Mouse (Mus musculus) NIH3T3 (cell line): ENCODE data around the gene Csf2rb.
"Not testable (repeated sequence)": the region's sequence is repeated elsewhere in the genome, so short reads cannot be mapped to it uniquely, and the experiment has no call there.

ENCODE experiments used
- DNase-seq: peaks from one replicate; pipeline ENCODE4 v3.0.0-alpha.2; 2012; ENCODE audit warnings: low read depth

The Csf2rb gene

DNA sequence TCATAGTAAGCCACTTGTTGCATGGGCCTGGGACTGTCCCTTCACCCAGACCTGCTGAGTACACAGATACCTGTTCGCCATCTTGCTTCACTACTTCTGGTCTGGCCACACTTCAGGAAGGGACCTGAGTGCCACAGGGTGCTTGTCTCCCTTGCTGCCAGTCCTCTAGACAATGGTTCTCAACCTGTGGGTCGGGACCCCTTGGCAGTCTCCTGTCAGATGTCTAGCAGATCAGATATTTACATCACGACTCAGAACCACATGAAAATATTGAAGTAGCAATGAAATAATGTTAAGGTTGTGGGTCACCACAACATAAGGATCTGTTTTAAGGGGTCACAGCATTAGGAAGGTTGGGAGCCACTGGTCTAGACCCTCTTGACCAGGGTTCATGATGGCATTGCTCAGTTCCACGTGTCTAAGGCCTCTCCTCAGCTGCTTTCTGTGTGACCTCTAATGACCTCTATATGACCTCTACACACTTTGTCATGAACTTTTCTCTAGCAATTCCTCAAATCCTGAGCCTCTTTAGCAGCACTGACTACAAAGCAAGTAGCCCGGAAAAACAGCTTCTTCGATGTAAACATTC is 2.3 kb downstream of the Csf2rb start:
- not testable (repeated sequence) for DNase-seq

DNA sequence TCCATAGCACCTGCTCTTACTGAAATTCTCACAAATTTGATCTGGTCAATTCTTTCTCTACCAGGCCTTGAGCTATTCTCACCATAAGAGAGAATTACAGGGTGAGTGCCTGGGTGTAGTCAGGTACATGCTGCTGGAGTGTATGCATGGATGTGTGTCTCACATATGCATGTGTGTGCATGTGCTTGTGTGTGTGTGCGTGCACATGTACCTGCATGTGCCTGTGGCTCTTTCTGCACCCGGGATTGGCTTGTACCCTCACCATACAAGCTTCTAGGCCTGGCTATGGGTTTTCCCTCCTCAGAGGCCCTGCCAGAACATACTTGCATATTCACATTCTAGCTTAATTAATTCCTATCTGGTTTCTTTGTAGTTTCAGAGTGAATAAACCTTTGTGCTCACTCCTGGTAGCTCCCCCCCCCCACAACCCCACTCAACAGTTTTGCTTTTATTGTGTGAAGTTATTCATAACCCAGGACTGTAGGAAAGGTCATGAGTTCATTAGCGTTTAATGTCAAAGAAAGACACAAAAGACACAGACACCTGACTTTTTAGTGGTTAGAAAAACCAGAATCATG is 3.1 kb downstream of the Csf2rb start:
- DNase-seq, result no peak

DNA sequence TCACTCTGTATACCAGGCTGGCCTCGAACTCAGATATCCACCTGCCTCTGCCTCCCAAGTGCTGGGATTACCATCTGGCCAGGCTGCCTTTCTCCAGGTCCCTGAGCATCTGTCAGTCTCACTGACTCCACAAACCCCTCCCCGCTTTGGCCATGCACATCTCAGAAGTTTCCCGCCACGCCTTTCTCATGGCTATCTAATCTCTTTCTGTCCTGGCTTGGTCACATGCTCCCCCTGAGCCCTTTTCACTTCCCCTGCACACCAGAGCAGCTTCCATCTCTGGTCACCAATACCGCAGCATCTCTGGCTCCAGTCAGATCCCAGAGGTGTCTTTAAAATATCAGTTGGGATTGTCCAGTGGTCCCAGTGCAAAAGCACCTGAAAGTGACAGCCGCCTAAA is 4.4 kb downstream of the Csf2rb start:
- DNase-seq, result not testable (repeated sequence)

DNA sequence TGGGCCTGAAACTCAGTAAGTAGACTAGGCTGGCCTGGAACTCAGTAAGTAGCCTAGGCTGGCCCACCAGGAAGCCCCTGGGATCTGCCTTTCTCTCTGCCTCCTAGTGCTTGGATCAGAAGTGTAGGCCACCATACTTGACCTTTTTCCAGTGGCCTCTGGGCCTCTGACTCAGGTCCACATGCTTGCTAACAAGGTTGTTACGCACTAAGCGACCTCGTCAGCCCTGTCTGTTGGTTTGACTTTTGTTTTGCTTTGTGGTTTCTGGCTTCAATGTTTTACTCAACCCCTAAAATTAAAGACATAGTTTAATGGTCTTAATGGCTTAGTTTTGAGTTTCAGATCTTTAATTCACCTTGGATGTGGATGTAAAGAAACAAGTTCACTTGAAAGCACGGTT is 5.2 kb downstream of the Csf2rb start:
- peak; percentile 80 for DNase-seq

DNA sequence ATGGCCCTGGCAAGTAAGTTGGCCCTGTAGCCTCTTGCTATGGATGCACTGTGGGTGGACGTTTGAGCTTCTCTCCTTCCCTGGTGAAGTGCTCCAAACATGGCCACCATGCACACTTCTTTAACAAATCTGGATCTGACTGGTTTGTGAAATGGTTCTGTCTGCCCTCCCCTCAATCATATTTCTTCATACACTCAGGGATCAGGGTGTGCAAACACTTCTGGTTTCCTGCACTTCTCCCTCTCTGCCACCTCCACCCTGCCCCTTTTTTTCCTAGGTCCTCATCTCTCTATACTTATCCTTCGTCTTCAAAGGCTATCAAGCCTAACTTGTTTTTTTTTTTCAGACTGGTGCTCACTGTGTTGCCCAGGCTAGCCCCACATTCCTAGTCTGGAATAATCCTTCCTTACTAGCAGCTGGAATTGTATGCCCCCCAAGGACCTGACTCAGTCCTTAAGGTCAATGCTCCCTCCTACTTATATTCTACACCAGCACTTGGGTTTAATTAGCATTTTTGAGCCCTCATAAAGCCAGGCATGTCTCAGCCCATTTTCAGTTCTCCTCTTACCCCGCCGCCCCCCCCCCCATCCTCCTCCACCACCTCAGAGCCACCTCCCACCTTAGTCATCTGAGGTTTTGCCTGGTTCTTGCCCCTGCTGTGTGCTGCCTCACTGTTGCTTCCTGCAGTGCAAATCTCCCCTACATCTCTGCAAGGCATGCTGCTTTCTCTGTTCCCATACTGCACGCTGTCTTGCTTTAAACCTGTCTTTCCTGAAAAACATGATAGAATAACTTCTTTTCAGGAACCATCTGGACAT is 6.2 kb downstream of the Csf2rb start:
- no peak for DNase-seq

DNA sequence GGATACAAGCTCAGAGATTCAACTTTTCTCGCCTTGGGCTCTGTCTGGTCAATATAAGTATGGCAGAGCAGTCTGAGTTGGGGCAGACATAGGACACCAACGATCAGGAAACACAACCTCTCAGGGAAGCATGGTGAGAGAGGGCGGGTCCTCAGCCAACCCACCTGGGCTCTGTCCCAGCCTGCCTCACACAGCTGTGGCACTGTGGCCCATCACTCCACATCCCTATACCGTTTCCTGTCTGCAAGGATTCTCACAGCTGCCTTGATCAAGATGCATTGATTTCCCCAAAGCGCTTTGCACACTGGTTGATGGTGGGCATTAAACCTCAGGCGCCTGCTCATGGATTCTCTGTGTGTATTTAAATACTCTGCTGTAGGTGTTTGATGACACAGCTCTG is 7.4 kb downstream of the Csf2rb start:
- DNase-seq, result no peak

DNA sequence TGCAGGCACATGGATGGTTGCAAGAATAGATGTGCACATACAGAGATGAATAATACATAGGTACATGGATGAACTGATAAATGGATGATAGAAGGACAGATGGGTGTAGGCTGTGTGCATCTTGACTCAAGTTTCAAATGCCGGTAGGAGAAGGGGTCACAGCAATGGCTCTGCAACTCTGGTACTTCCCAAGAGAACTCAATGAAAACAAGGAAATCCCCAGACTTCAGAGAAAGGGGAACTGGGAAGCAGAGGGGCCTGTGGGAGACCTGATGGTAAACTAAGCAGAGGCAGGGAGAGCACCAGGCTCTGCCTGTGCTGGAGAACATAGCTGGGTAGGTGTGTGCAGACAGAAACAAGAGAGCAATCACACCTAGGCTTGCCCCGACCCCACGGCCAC is 8.8 kb downstream of the Csf2rb start:
- DNase-seq, result no peak

DNA sequence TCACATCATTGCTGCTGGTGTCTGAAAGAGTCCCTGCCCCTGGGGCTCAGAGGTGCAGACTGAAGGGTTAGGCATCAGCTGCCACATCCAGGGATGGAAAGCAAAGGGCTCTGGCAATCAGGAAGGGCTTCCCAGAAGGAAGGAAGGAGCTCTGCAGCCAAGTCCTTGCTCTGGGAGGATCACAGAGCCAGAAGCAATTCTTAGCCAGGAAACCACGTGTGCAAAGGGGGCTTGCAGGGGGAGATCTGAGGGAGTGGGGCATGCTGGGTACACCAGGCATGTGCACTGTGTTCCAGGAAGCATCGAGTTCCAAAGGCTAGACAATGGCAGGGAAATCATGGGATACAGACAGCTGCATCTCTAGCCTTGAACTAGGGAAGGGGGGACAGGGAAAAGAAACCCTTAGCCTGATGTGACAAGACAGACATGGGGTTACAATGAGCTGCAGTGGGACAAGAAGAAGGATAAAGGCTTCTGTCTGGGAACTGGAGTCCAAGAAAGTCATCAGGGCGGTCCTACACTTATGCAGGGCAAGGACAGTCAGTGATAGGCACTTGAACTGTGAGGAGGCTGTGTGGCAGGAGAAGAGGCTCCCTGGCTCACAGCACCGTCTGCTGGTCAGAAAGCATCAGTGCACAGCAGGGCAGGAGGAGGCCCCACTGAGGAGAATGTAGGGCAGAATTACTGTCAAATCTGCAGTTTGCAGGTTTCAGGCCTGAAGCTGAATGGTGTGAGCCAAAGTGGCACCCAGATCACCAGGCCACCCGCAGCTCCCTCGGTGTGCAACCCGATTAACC is 14.3 kb downstream of the Csf2rb start:
- DNase-seq, result peak; percentile 79

DNA sequence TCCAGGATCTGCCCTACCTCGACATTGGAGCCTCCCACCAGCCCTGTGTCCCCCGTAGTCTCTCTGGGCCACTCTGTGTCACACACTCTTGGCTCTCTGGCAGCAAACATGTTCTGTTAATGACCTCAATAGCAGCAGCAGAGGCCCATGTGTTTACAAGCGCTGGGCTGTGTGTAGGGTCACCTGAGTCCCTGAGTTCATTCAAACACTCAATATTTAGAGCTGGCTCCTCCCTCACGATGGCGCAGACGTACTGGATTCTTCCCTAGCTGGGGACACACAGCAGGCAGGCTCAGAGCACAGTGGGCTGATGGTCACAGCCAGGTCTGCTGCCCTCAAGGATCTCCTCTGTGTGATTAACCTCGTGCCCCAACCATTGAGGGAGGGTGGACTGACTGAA is 15.4 kb downstream of the Csf2rb start:
- not testable (repeated sequence) for DNase-seq

DNA sequence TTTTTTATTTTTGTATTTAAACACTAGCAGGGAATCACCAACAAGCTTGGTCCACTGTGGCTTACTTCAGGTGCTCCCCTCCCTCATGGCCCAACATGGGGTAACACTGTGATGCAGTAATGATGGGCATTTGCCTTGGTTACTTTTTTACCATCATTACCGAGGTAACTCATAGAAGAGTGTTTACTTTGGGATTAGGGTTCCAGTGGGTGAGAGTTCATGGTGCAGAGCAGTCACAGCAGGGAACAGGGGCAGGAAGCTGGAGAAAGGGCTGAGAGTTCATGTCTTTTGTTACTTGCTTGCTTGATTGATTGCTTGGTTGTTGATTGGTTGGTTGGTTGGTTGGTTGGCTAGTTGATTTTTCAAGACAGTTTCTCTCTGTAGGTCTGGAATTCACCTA is 18.1 kb downstream of the Csf2rb start:
- no peak for DNase-seq

DNA sequence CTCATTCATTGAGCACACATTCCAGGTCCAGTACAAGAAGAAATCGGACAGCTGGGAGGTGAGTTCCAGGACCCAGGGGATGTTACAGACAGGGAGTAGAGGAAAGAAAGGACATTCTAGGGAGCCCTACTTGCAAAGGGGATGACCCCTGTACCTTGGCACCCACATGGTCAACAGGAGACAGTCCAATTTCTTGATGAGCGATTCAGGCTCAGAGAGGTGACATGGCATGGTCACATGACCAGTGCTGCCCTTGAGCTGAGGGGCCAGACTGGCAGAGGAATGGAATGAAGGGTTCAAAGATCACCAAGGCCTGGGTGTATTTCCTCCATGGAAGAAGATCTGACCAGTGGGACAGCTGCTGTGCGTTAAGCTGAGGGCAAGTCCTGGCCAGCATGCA is 19.0 kb downstream of the Csf2rb start:
- DNase-seq, result no peak

DNA sequence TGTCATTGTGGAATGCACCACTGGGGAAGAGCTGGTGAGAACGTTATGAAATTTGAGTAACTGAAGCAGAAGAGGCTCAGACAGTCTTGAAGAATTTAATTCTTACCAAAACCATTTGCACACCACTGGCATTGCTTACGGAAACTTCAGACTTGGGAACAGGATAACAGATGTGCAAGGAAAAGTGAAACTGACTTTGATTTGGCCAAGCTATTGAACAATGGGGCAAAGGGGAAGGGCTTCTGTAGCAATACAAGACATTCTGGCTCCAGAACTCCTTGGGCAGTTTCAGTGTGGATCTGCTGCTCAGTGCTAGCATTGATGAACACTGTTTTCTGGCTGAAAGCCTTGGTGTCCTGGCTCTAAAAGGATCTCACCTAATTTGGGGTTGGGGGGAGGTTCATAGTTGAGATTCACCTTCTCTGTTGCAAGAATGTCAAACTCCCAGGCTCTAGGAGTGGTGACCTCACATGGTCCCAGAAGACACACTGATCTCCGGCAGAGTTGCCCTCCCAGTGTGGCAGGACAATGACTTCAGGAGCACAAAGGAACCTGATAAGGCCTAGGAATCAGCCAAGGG is 26.1 kb downstream of the Csf2rb start:
- DNase-seq, result peak; percentile 22

DNA sequence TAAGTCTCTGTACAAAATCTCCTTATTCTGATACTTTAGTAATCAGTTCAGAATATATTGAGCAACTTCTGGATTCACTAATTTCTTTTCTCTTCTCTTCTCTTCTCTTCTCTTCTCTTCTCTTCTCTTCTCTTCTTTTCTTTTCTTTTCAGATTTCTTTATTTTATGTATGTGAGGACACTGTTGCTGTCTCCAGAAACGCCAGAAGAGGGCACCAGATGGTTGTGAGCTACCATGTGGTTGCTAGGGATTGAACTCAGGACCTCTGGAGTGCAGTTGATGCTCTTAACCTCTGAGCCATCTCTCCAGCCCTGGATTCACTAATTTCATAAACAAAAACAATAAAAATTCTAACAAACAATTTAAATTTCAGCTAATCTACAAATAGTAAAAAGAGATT is 29.4 kb downstream of the Csf2rb start:
- DNase-seq, result peak; percentile 76

DNA sequence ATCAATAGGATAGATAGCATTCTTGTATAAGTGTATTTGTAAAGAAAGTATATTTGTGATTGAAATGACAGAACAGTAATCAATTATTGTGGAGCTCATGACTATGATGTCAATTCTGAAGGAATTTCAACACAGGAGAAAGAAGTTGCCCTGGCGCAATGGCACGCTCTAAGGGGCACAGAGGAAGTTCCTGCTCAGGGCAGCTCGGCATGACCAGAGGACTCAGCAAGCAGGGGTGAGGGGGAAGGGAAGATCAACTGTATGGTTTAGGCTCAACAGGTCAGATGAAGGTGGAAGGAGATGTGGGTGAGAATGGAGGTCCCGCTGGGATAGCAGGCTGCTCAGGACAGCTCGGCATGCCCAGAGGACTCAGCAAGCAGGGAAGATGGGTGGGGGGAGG is 30.0 kb downstream of the Csf2rb start:
- no peak for DNase-seq

DNA sequence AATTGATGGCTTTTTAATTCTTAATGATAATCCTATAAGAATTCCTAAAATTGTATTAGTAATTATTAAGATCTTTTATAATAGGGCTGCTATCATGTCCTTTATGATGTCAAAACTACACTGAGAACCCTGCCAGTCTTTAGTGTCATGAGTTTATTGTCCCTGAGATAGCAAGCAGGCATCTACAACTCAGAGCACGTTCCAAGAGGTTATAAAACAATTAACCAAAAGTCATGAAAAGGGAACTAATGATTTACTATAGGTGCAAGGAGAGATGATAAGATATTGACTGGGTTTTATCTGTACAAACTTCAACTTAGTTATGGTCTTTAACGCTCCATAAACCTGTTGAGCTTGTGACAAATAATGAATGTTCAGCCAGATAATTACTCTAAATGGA is 40.4 kb downstream of the Csf2rb start:
- DNase-seq, result no peak

DNA sequence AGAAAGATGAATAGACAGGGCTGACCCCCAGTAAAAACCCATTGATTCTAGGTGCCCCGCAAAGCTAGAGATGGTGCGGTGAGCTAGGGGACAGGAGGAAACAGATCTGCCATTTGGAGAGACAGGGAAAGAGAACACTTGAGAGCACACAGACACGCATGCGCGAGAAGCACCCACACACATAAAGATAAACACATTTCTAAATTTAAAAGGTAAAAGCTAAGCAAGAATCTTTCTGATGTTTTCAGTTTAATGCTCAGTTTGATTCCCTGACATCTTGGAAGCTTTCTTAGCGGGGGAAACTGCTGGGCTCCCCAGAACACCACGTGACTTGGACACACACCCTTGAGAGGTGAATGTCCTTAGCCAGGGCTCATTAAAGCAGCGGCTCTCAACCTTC is 41.3 kb downstream of the Csf2rb start:
- DNase-seq, result no peak

DNA sequence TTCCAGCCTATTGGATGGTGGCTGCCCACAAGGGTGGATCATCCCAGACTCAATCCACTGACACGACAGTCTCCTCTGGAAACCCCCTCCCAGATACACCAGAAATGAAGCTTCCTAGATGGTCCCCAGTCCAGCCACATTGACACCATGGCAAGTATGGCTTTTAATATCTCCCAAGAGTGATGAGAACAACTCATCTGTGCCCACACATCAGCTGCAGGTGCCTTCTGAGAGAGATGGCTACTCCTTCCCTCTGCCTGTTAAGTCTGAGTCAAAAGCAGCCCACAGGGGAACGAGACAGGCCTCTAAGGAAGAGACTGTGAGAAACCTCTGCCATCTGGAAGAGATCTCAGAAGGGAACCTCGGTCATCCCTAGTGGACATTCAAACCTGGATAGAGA is 42.3 kb downstream of the Csf2rb start:
- DNase-seq, result no peak

DNA sequence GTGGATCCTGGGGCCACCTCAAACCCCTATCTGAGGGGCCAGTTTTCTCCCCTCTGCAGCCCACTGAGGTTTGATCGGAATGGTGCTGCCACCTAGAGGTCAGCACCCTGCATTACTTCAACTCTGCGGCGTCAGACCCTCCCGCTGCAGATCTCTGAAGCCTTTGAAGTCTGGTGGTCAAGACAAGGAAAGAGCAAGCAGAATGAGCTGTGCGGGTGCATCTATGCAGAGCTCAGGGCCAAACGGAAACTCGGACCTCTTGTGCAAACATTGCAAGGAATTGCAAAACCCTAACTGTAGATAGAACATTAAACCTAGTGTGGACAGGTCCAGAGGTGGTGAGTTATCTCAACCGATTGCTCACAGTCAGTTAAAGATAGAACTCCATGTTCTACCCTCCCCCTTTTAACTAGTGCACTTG is 43.4 kb downstream of the Csf2rb start:
- DNase-seq, result peak; percentile 63

DNA sequence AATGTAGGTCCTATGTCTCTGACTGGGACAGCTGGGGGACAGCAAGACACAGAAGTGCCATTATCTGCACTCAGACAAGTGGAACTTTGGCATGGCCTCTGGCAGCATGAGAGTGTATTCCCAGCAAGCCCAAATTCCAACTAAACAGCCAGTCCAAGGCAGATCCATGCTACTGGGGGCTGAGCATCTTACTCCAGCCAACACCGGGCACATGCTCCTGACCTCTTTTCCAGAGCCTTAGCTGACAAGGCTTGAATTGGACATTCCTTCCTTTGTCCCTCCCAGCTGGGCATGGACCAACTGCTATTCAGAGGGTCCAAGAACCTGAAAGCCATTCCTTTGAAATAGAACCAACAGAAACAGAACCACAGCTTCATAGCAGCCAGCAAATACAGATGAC is 44.1 kb downstream of the Csf2rb start:
- no peak for DNase-seq

DNA sequence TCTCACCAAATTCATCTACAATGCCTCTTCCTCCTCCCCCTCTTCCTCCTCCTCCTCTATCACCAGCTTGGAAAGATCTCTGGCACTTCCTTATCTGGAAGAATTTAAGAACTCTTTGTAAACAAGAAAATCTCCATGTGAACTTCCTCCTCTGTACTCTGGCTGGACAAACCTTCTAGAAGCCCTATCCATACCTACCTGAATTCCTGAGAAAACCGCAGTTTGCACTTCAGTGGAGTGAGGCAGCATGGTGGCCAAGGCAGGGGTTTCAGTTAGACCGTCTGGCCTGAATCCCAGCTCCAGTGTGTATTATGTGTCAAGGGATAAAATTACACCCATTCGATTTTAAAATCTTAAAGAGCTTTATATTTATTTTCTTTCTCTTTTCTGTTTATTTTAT is 47.2 kb downstream of the Csf2rb start:
- peak; percentile 17 for DNase-seq

DNA sequence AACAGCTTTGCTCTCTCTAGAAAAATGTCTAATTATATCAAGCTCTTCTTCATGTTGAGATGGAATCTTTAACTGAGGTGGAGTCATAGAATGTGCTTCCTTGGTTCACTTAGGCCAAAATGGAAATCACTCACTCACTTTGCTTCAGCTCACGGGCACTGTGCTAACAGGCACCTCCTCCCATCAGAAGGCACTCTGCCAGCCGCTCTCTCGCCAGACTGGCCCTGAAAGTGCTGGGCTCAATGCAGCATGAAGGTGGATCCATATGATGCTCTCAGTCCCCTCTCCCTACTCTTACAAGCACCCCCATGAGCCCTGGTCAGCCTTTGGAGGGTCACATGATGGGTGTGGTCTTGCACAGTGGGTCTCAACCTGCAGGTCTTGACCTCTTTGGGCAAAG is 48.7 kb downstream of the Csf2rb start:
- no peak for DNase-seq

DNA sequence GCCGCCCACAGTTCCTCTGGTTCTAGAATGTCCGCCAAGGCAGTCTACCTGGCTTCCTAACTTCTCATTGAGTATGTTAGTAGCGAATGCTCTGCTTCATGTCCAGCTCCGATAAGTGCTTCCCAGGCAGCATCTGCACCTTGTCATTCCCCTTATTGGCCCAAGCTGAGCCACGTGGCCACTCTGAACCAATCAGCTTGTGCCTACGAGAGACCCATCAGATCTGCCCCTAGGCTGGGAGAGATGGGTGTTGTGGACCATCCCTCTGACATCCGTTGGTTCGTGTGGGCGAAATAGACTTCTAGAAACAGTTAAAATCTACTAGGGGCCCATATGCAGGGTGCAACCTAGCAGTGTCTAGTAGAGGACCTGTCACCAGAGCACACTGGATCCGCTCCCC is 52.3 kb downstream of the Csf2rb start:
- no peak for DNase-seq
